27 mouse cellular contexts compared by ENCODE assay signal in genomic region chr14:79740515-79740914, GRCm38 (mm10). TPM values are rescaled to one million over a fixed set of nuclear protein-coding genes. Genes with fewer than 3 reads are reported as not detected.
"Had no signal": no experiment of that assay in that cellular context is flagged by ENCODE, and none has a peak within 500 bp of the region (broad histone marks: within the 10 kb centered on the region; RNA-seq: fewer than 3 reads in every experiment).

No protein-coding gene starts in this region.

- ATAC-seq: hindbrain, postnatal 0 days; inflammation-experienced regulatory T-cells, adult 6 months; intestine, embryonic 15.5 days; intestine, postnatal 0 days had no signal

- H3K4me2 ChIP-seq: heart, embryonic 11.5 days; heart, embryonic 13.5 days; heart, embryonic 15.5 days; hindbrain, embryonic 13.5 days; hindbrain, embryonic 15.5 days; intestine, embryonic 15.5 days; liver, embryonic 11.5 days; liver, embryonic 13.5 days had no signal

- H3K9ac ChIP-seq: heart, embryonic 13.5 days; heart, embryonic 15.5 days; hindbrain, embryonic 13.5 days; hindbrain, embryonic 15.5 days; intestine, embryonic 15.5 days; liver, embryonic 13.5 days had no signal

- H3K4me3 ChIP-seq: heart, adult 2 months; heart, embryonic 13.5 days; heart, embryonic 15.5 days; hindbrain, embryonic 13.5 days; hindbrain, embryonic 15.5 days; intestine, embryonic 15.5 days; layer of hippocampus, adult 2 months; liver, embryonic 13.5 days had no signal

- DNase-seq: gastrocnemius, postnatal 14 days; gastrocnemius, postnatal 36 days; heart, adult 11 months; heart, adult 2 months; heart, postnatal 14 days; heart, postnatal 36 days; kidney, adult 18-20 months; kidney, adult 8-10 months; kidney, postnatal 10 days; kidney, postnatal 25 days; kidney, postnatal 4 days; layer of hippocampus, adult 9-11 months; layer of hippocampus, postnatal 36 days; left cerebral cortex, postnatal 4 days; liver; liver, embryonic 13.5 days had no signal

- H3K9me3 ChIP-seq: heart, embryonic 13.5 days; heart, embryonic 15.5 days; hindbrain, embryonic 13.5 days; hindbrain, embryonic 15.5 days; intestine, embryonic 15.5 days; liver, embryonic 13.5 days had no signal

- H3K4me1 ChIP-seq: intestine, embryonic 15.5 days; liver, embryonic 13.5 days had no signal

- H3K36me3 ChIP-seq: heart, embryonic 13.5 days; heart, embryonic 15.5 days; hindbrain, embryonic 13.5 days; hindbrain, embryonic 15.5 days; intestine, embryonic 15.5 days; liver, embryonic 13.5 days had no signal

- H3K27ac ChIP-seq: heart, adult 2 months; heart, embryonic 13.5 days; heart, embryonic 15.5 days; hindbrain, embryonic 13.5 days; hindbrain, embryonic 15.5 days; hindbrain, postnatal 0 days; intestine, embryonic 15.5 days; layer of hippocampus, adult 2 months; liver, embryonic 13.5 days had no signal

- H3K27me3 ChIP-seq: heart, embryonic 13.5 days; heart, embryonic 15.5 days; hindbrain, embryonic 13.5 days; hindbrain, embryonic 15.5 days; intestine, embryonic 15.5 days; liver, embryonic 13.5 days had no signal

RNA-seq across cellular contexts. Expression of gene Pcdh8, which starts 30.6 kb away (rescaled TPM):
- polyA plus RNA-seq: heart, adult 2 months; inflammation-experienced regulatory T-cells, adult 6 months had no signal
